Mouse (Mus musculus) intestine, embryonic 16.5 days (tissue): ENCODE data around the gene Pgpep1. TPM values are rescaled to one million over a fixed set of nuclear protein-coding genes. Genes with fewer than 3 reads are reported as not detected.
A peak's percentile ranks its signal among the peaks of the same experiment; 100 is the strongest.

Experiments used
- ATAC-seq: fragments of 200-750 bp; cut with Nextera tagmentation; 2 replicates; pipeline ENCODE4 v1.8.0; 2017; ENCODE audit warnings: moderate TSS enrichment, moderate library complexity
- H3K27ac ChIP-seq: fragments of 300-500 bp; sonication (generic); 2 replicates; pipeline ENCODE4 v1.5.1; 2014; ENCODE audit warnings: mild to moderate bottlenecking, low read length
- H3K27me3 ChIP-seq: fragments of 300-500 bp; sonication (generic); replicated peaks from 2 replicates; pipeline ENCODE4 v1.6.1; 2014; ENCODE audit warnings: low read length, control low read depth, mixed read lengths; ENCODE audit not compliant: control insufficient read depth, insufficient read depth
- H3K36me3 ChIP-seq: fragments of 300-500 bp; sonication (generic); 2 replicates; pipeline ENCODE4 v1.6.1; 2014; ENCODE audit warnings: low read length, control low read depth; ENCODE audit not compliant: control insufficient read depth, insufficient read depth
- H3K4me1 ChIP-seq: fragments of 300-500 bp; sonication (generic); 2 replicates; pipeline ENCODE4 v1.6.1; 2014; ENCODE audit warnings: low read length, control low read depth, mixed read lengths; ENCODE audit not compliant: control insufficient read depth, insufficient read depth
- H3K4me2 ChIP-seq: fragments of 300-500 bp; sonication (generic); 2 replicates; pipeline ENCODE4 v1.6.1; 2014; ENCODE audit warnings: low read depth, low read length, control low read depth
- H3K4me3 ChIP-seq: fragments of 300-500 bp; sonication (generic); 2 replicates; pipeline ENCODE4 v1.5.1; 2014; ENCODE audit warnings: mild to moderate bottlenecking, low read length
- H3K9ac ChIP-seq: fragments of 300-500 bp; sonication (generic); 2 replicates; pipeline ENCODE4 v1.6.1; 2014; ENCODE audit warnings: low read depth, low read length
- H3K9me3 ChIP-seq: fragments of 300-500 bp; sonication (generic); 2 replicates; pipeline ENCODE4 v1.6.1; 2016; ENCODE audit warnings: low read length, control low read depth; ENCODE audit not compliant: control insufficient read depth
- WGBS: fragments of 180-500 bp; shearing (Covaris S2); extraction: QIAGEN DNeasy Blood & Tissue Kit; methylation state at CpG from one replicate; pipeline ENCODE4 v1.1.7; 2014; 5-methylcytosine and 5-hydroxymethylcytosine counted together
- polyA plus RNA-seq: library from polyadenylated mRNA; unstranded; fragments of >200 nt; fragmentation: Nextera tagmentation; extraction: Ambion mirVana; gene quantifications from 2 replicates; pipeline ENCODE4 v1.2.1, GENCODE M21; 2015

The Pgpep1 gene
- polyA plus RNA-seq, 1 experiment from 2014 or later, result 88.3 TPM

- WGBS, result 57% methylated on average over 3 of the region's 3 CpGs
- H3K4me1 ChIP-seq, result peaks cover 6% of the 10 kb centered on the region; the same call in 1 of the 2 replicates
- peaks cover 6% of the 10 kb centered on the region; the same call in 1 of the 2 replicates for H3K27me3 ChIP-seq
- no peaks in the 10 kb centered on the region for H3K9me3 ChIP-seq
- H3K9ac ChIP-seq, result no peak overlapping the region
- H3K36me3 ChIP-seq, result no peaks in the 10 kb centered on the region
- no peak overlapping the region for H3K27ac ChIP-seq
- H3K4me2 ChIP-seq, result no peak overlapping the region
- ATAC-seq, result no peak
- H3K4me3 ChIP-seq, result no peak overlapping the region
These were observed 38.0 kb downstream of the Pgpep1 start for GRCm38 (mm10) chr8:70622220-70622619.

GRCm38 (mm10) chr8:70618888-70619334 lies 41.3 kb downstream of the Pgpep1 start:
- Histone ChIP-seq H3K36me3 (no peaks in the 10 kb centered on the region), H3K9me3 (no peaks in the 10 kb centered on the region), H3K4me2 (no peak overlapping the region), H3K4me1 (peaks cover 6% of the 10 kb centered on the region; the same call in 1 of the 2 replicates), H3K4me3 (no peak overlapping the region), H3K9ac (no peak overlapping the region), H3K27me3 (peaks cover 6% of the 10 kb centered on the region; the same call in 1 of the 2 replicates), H3K27ac (peak overlapping the region; percentile 24; the same call in 1 of the 2 replicates)
- 22% methylated on average over 9 of the region's 9 CpGs for WGBS
- ATAC-seq, result peak; percentile 78

- no peak overlapping the region for H3K27ac ChIP-seq
These were observed 42.2 kb downstream of the Pgpep1 start for GRCm38 (mm10) chr8:70617985-70618384.

GRCm38 (mm10) chr8:70616645-70617044 lies 43.5 kb downstream of the Pgpep1 start:
- ATAC-seq, result no peak
- no peaks in the 10 kb centered on the region for H3K9me3 ChIP-seq
- H3K9ac ChIP-seq, result no peak overlapping the region
- H3K4me3 ChIP-seq, result no peak overlapping the region
- H3K4me2 ChIP-seq, result no peak overlapping the region
- WGBS, result 59% methylated on average over 11 of the region's 11 CpGs
- peaks cover 6% of the 10 kb centered on the region; the same call in 1 of the 2 replicates for H3K27me3 ChIP-seq
- H3K36me3 ChIP-seq, result no peaks in the 10 kb centered on the region
- H3K4me1 ChIP-seq, result peaks cover 10% of the 10 kb centered on the region; the same call in 1 of the 2 replicates
- H3K27ac ChIP-seq, result no peak overlapping the region

More at GRCm38 (mm10) chr8:70617985-70618384, 42.2 kb downstream of the Pgpep1 start:
- Histone ChIP-seq H3K4me2 (no peak overlapping the region), H3K9ac (0 out of 2 replicates have a peak overlapping the region, but pooled peaks have one; percentile 33), H3K27me3 (peaks cover 6% of the 10 kb centered on the region; the same call in 1 of the 2 replicates), H3K9me3 (no peaks in the 10 kb centered on the region), H3K36me3 (no peaks in the 10 kb centered on the region), H3K4me1 (peaks cover 10% of the 10 kb centered on the region; the same call in 1 of the 2 replicates), H3K4me3 (peak overlapping the region; percentile 4; the same call in 1 of the 2 replicates)
- ATAC-seq, result no peak
- WGBS, result 79% methylated on average over 11 of the region's 11 CpGs

GRCm38 (mm10) chr8:70615894-70616293 lies 44.3 kb downstream of the Pgpep1 start, which contains the start of gene Lrrc25:
TSS of gene Lrrc25 (plus strand) at chr8:70616155.
- Histone ChIP-seq H3K4me2 (no peak within 1 kb of the TSS), H3K4me3 (no peak within 1 kb of the TSS), H3K36me3 (no peaks in the 10 kb centered on the region), H3K9ac (0 out of 2 replicates have a peak within 1 kb of the TSS, but pooled peaks have one; percentile 10), H3K4me1 (peaks cover 10% of the 10 kb centered on the region; the same call in 1 of the 2 replicates), H3K27me3 (peaks cover 6% of the 10 kb centered on the region; the same call in 1 of the 2 replicates), H3K9me3 (no peaks in the 10 kb centered on the region), H3K27ac (no peak within 1 kb of the TSS)
- WGBS, result 88% methylated on average over 3 of the region's 3 CpGs
- ATAC-seq, result no peak

- Histone ChIP-seq H3K4me2 (no peak overlapping the region), H3K27ac (no peak overlapping the region), H3K4me1 (peaks cover 14% of the 10 kb centered on the region), H3K36me3 (no peaks in the 10 kb centered on the region), H3K9ac (no peak overlapping the region), H3K27me3 (no peaks in the 10 kb centered on the region), H3K9me3 (no peaks in the 10 kb centered on the region), H3K4me3 (no peak overlapping the region)
- no peak for ATAC-seq
- WGBS, result 82% methylated on average over 8 of the region's 8 CpGs
These were observed 44.9 kb downstream of the Pgpep1 start for GRCm38 (mm10) chr8:70615281-70615680.

- H3K4me1 ChIP-seq, result peaks cover 20% of the 10 kb centered on the region
- H3K27ac ChIP-seq, result peak overlapping the region; percentile 29; the same call in 1 of the 2 replicates
- H3K9me3 ChIP-seq, result no peaks in the 10 kb centered on the region
- H3K36me3 ChIP-seq, result no peaks in the 10 kb centered on the region
- no peak overlapping the region for H3K4me3 ChIP-seq
- WGBS, result 69% methylated on average over 5 of the region's 5 CpGs
- no peak overlapping the region for H3K4me2 ChIP-seq
- no peak overlapping the region for H3K9ac ChIP-seq
- no peaks in the 10 kb centered on the region for H3K27me3 ChIP-seq
- no peak for ATAC-seq
These were observed 45.7 kb downstream of the Pgpep1 start for GRCm38 (mm10) chr8:70614469-70614868.

- H3K27me3 ChIP-seq, result no peaks in the 10 kb centered on the region
- H3K36me3 ChIP-seq, result no peaks in the 10 kb centered on the region
- H3K4me3 ChIP-seq, result no peak overlapping the region
- 17% methylated on average over 1 of the region's 1 CpGs for WGBS
- H3K27ac ChIP-seq, result no peak overlapping the region
- H3K4me2 ChIP-seq, result no peak overlapping the region
- peaks cover 24% of the 10 kb centered on the region for H3K4me1 ChIP-seq
- 0 out of 2 replicates have a peak overlapping the region, but pooled peaks have one; percentile 11 for H3K9ac ChIP-seq
- no peaks in the 10 kb centered on the region for H3K9me3 ChIP-seq
- ATAC-seq, result no peak
These were observed 46.4 kb downstream of the Pgpep1 start for GRCm38 (mm10) chr8:70613763-70614162.

- no peak for ATAC-seq
- no peaks in the 10 kb centered on the region for H3K27me3 ChIP-seq
- H3K9ac ChIP-seq, result peak overlapping the region; percentile 75
- peak overlapping the region; percentile 99 for H3K4me2 ChIP-seq
- H3K4me3 ChIP-seq, result peak overlapping the region; percentile 60
- peak overlapping the region; percentile 88 for H3K27ac ChIP-seq
- H3K9me3 ChIP-seq, result no peaks in the 10 kb centered on the region
- no peaks in the 10 kb centered on the region for H3K36me3 ChIP-seq
- peaks cover 36% of the 10 kb centered on the region for H3K4me1 ChIP-seq
- under 1% methylated on average over 6 of the region's 6 CpGs for WGBS
These were observed 48.3 kb downstream of the Pgpep1 start for GRCm38 (mm10) chr8:70611849-70612248.
